Mouse (Mus musculus) activated CD4-positive, CD25-positive, alpha-beta regulatory T cell, adult 4 months (primary cell): Measurements from ENCODE around the gene Gale. TPM values are rescaled to one million over a fixed set of nuclear protein-coding genes. Genes with fewer than 3 reads are reported as not detected.

Experiments used
- polyA plus RNA-seq, 2 experiments: library from polyadenylated mRNA; unstranded; fragments of 100-300 nt; shearing (Covaris generic); gene quantifications; one replicate each; pipeline ENCODE4 v1.2.1; 2017

The Gale gene
- polyA plus RNA-seq, 2 experiments from 2014 or later = 14.3 to 22.8 TPM

Other genes with a start within 250 kb of the Gale start
- not detected for gene Il22ra1, start 235.6 kb upstream of the Gale start, polyA plus RNA-seq
- gene Myom3, start 204.0 kb upstream of the Gale start, polyA plus RNA-seq = not detected
- 100 to 1,000 TPM; 172 to 181 TPM for gene Srsf10, start 108.0 kb upstream of the Gale start, polyA plus RNA-seq
- gene Pnrc2, start 89.9 kb upstream of the Gale start, polyA plus RNA-seq = 100 to 1,000 TPM; 216 to 230 TPM
- gene Cnr2, start 68.3 kb upstream of the Gale start, polyA plus RNA-seq = 1 to 10 TPM; 4.9 to 7.9 TPM
- gene Fuca1, start 43.0 kb upstream of the Gale start, polyA plus RNA-seq = 10 to 100 TPM; 74.0 to 98.1 TPM
- gene Hmgcl, start 17.3 kb upstream of the Gale start, polyA plus RNA-seq = 10 to 100 TPM; 73.0 to 74.3 TPM
- gene Lypla2, start 8.9 kb downstream of the Gale start, polyA plus RNA-seq = 10 to 100 TPM; 80.4 to 88.8 TPM
- gene Pithd1, start 23.5 kb downstream of the Gale start, polyA plus RNA-seq = 1 to 10 TPM; 7.7 to 8.8 TPM
- gene Eloa, start 58.0 kb downstream of the Gale start, polyA plus RNA-seq = 10 to 100 TPM; 50.0 to 57.9 TPM
- gene Rpl11, start 89.7 kb downstream of the Gale start, polyA plus RNA-seq = 1,000 to 10,000 TPM; 1,145 to 1,405 TPM
- 100 to 1,000 TPM; 281 to 355 TPM for gene Id3, start 179.8 kb downstream of the Gale start, polyA plus RNA-seq
- gene E2f2, start 208.7 kb downstream of the Gale start, polyA plus RNA-seq = 10 to 100 TPM; 22.0 to 34.6 TPM
- under 1 TPM in 1 of 2 experiments, not detected in 1; 0.25 TPM for gene Asap3, start 242.6 kb downstream of the Gale start, polyA plus RNA-seq